Mouse (Mus musculus) forebrain, embryonic 13.5 days (tissue): ENCODE measurements around the gene Gm20379. TPM values are rescaled to one million over a fixed set of nuclear protein-coding genes. Genes with fewer than 3 reads are reported as not detected.

Experiments used
- ATAC-seq: fragments of 200-750 bp; cut with Nextera tagmentation; 2 replicates; pipeline ENCODE4 v1.8.0; 2017
- H3K27ac ChIP-seq: fragments of 300-500 bp; sonication (generic); 2 replicates; pipeline ENCODE4 v1.5.1; 2015; ENCODE audit warnings: inconsistent platforms, mild to moderate bottlenecking, moderate library complexity
- H3K27me3 ChIP-seq: fragments of 300-500 bp; sonication (generic); 2 replicates; pipeline ENCODE4 v1.6.1; 2015; ENCODE audit warnings: mild to moderate bottlenecking, inconsistent platforms
- H3K36me3 ChIP-seq: fragments of 300-500 bp; sonication (generic); 2 replicates; pipeline ENCODE4 v1.6.1; 2015; ENCODE audit warnings: mild to moderate bottlenecking, inconsistent platforms; ENCODE audit not compliant: poor library complexity, severe bottlenecking
- H3K4me1 ChIP-seq: fragments of 300-500 bp; sonication (generic); 2 replicates; pipeline ENCODE4 v1.6.1; 2015; ENCODE audit warnings: inconsistent platforms
- H3K4me2 ChIP-seq: fragments of 300-500 bp; sonication (generic); 2 replicates; pipeline ENCODE4 v1.6.1; 2015; ENCODE audit warnings: inconsistent platforms, mild to moderate bottlenecking, moderate library complexity
- H3K4me3 ChIP-seq: fragments of 300-500 bp; sonication (generic); 2 replicates; pipeline ENCODE4 v1.5.1; 2015; ENCODE audit warnings: mild to moderate bottlenecking, inconsistent platforms
- H3K9ac ChIP-seq: fragments of 300-500 bp; sonication (generic); 2 replicates; pipeline ENCODE4 v1.6.1; 2015; ENCODE audit warnings: mild to moderate bottlenecking, inconsistent platforms
- H3K9me3 ChIP-seq: fragments of 300-500 bp; sonication (generic); replicated peaks from 2 replicates; pipeline ENCODE4 v1.6.1; 2016; ENCODE audit warnings: inconsistent platforms
- WGBS: fragments of 180-500 bp; shearing (Covaris S2); methylation state at CpG from one replicate; pipeline ENCODE4 v1.1.7; 2015; 5-methylcytosine and 5-hydroxymethylcytosine counted together
- polyA plus RNA-seq: library from polyadenylated mRNA; unstranded; fragments of >200 nt; fragmentation: Nextera tagmentation; extraction: Ambion mirVana; gene quantifications from 2 replicates; pipeline ENCODE4 v1.2.1, GENCODE M21; 2015

Gene Gm20379
- polyA plus RNA-seq, 1 experiment from 2014 or later, result 1.7 TPM

GRCm38 (mm10) chr13:92301754-92302153 is 4.0 kb upstream of the Gm20379 start:
- peaks cover 5% of the 10 kb centered on the region; the same call in 1 of the 2 replicates for H3K4me1 ChIP-seq
- H3K27me3 ChIP-seq, result no peaks in the 10 kb centered on the region
- H3K9me3 ChIP-seq, result no peaks in the 10 kb centered on the region
- H3K4me2 ChIP-seq, result no peak overlapping the region
- no peak overlapping the region for H3K9ac ChIP-seq
- no peak for ATAC-seq
- no peak overlapping the region for H3K4me3 ChIP-seq
- WGBS, result 84% methylated on average over 4 of the region's 4 CpGs
- peaks cover 24% of the 10 kb centered on the region for H3K36me3 ChIP-seq
- H3K27ac ChIP-seq, result no peak overlapping the region

DNA sequence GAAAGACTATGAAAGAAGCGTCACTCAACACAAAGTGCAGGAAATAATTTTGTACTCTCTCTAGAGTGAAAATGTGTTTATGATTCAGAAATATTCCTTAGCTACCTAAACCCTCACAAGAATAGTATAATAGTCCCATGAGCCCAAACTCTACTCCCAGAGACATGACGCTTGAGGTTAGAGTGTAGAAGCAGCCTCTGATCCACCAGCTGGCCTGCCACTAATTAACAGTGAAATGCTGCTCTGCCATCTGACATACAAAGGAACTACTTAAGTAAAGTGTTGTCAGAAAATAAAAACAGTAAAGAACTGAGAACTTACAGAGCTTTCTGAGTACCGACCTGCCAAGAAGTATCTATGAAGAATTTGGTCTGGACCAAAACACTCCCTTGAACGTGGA is 3.3 kb upstream of the Gm20379 start:
- Histone ChIP-seq H3K4me1 (peaks cover 5% of the 10 kb centered on the region; the same call in 1 of the 2 replicates), H3K9me3 (no peaks in the 10 kb centered on the region), H3K27me3 (no peaks in the 10 kb centered on the region), H3K9ac (no peak overlapping the region), H3K27ac (no peak overlapping the region), H3K4me3 (no peak overlapping the region), H3K4me2 (no peak overlapping the region), H3K36me3 (peaks cover 24% of the 10 kb centered on the region)
- ATAC-seq, result 0 out of 2 replicates have a peak, but pooled peaks have one; percentile 50
- 74% methylated on average over 4 of the region's 4 CpGs for WGBS

DNA sequence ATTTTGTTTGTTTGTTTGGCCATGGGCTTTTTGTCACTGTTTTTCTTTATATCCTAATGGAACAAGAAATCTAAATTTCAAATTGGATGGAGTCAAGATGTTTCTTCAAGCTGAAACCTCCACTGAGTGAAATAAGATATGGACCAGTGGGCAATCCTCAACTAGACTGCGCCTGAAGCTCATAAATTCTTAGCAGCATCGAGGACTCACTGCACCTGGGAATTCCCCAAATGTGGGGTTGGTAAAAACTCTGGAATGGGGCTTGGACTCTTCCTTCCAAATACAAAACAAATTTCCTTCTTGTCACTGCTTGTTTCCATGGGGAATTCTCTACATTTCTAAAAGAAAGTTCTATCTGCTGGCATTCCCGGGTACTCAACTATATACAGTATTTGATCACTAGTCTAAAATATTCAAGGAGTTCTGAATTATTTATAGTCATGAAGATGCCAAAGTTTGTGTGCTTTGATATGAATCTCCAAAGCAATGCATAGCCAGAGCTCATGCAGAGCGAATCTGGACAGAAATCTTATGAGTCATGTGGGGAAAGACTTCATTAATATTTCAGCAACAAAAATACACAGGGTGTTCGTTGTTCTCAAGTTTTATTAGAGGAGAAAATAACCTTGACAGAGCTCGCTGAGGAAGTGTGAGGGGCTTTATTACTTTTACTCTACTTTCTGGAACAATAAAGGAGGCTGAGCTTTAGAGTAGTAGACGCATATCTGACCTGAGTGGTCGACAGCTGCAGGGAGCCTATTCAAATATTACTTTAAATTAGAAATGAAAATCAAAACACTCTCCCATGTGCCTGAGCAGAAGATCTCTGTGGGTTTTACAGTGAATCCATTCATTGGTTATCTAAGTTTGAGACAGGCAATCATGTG is 2.5 kb upstream of the Gm20379 start:
- no peaks in the 10 kb centered on the region for H3K27me3 ChIP-seq
- WGBS, result 89% methylated on average over 8 of the region's 8 CpGs
- no peaks in the 10 kb centered on the region for H3K9me3 ChIP-seq
- no peak overlapping the region for H3K4me2 ChIP-seq
- no peak overlapping the region for H3K9ac ChIP-seq
- H3K4me3 ChIP-seq, result no peak overlapping the region
- H3K36me3 ChIP-seq, result peaks cover 31% of the 10 kb centered on the region
- H3K4me1 ChIP-seq, result peaks cover 5% of the 10 kb centered on the region; the same call in 1 of the 2 replicates
- H3K27ac ChIP-seq, result no peak overlapping the region
- no peak for ATAC-seq

DNA sequence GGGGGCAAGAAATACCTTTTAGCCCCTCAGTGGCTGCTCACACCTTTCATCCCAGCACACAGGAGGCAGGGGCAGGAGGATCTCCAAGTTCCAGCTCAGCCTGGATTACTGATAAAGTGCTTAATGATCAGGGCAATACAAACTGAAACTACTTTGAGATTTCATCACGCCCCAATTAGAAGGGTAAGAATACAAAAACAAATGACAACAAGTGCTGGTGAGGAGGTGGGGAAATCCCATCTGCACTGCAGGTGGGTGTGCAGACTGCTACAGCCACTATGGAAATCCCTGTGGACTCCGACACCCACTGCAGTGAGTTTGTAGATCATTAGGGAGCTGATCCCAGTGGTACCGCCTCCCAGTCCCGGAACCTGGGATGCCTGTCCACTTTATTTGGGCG is 1.5 kb upstream of the Gm20379 start:
- Histone ChIP-seq H3K27ac (no peak overlapping the region), H3K36me3 (peaks cover 33% of the 10 kb centered on the region), H3K9me3 (no peaks in the 10 kb centered on the region), H3K4me3 (no peak overlapping the region), H3K4me2 (no peak overlapping the region), H3K9ac (no peak overlapping the region), H3K4me1 (peaks cover 5% of the 10 kb centered on the region; the same call in 1 of the 2 replicates), H3K27me3 (no peaks in the 10 kb centered on the region)
- ATAC-seq, result no peak
- 85% methylated on average over 5 of the region's 5 CpGs for WGBS

DNA sequence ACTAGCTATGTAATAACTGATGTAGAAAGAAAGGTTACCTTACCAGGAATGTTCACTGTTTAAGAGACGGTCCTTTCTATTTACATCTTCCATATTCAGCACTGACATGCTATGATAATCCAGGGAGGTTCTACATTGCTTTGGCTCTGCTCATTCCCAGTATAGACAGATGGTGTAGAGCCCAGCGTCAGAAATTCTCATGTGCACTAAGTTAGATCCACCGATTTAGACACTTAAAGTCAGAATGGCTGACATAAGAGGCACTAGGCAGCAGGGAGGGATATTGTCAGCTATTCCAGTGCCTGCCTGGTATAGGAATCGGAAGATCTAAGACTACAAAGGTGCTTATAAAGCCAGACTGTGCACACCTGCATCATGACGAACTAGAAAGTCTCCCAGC is 8.8 kb downstream of the Gm20379 start:
- Histone ChIP-seq H3K4me3 (no peak overlapping the region), H3K36me3 (peaks cover 32% of the 10 kb centered on the region), H3K4me2 (no peak overlapping the region), H3K9me3 (no peaks in the 10 kb centered on the region), H3K27ac (no peak overlapping the region), H3K27me3 (no peaks in the 10 kb centered on the region), H3K4me1 (no peaks in the 10 kb centered on the region), H3K9ac (no peak overlapping the region)
- ATAC-seq, result no peak
- 86% methylated on average over 5 of the region's 5 CpGs for WGBS

GRCm38 (mm10) chr13:92320770-92321169 is 15.0 kb downstream of the Gm20379 start:
- no peak for ATAC-seq
- H3K27me3 ChIP-seq, result no peaks in the 10 kb centered on the region
- no peak overlapping the region for H3K4me3 ChIP-seq
- no peaks in the 10 kb centered on the region for H3K9me3 ChIP-seq
- 92% methylated on average over 5 of the region's 5 CpGs for WGBS
- H3K27ac ChIP-seq, result no peak overlapping the region
- H3K9ac ChIP-seq, result no peak overlapping the region
- H3K4me1 ChIP-seq, result no peaks in the 10 kb centered on the region
- H3K36me3 ChIP-seq, result peaks cover 26% of the 10 kb centered on the region; the same call in 1 of the 2 replicates
- H3K4me2 ChIP-seq, result no peak overlapping the region

DNA sequence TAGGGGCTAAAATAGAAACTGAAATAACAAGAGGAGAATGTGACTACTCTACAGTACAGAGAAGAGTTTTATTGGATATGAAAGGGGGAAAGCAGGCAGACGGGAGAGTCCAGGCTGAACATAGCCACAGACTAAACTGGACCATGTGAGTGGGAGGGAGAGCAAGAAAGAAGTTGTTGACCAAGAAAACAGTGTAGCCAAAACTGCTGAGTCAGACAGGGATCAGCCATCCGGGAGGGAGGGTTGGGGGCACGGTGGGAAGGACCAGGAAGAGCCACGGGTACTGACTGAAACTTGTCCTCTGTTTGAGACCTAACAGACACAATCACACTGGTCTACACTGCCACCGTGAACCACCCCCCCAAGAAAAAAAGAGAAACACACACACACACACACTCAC is 20.2 kb downstream of the Gm20379 start:
- ATAC-seq, result no peak
- Histone ChIP-seq H3K27me3 (no peaks in the 10 kb centered on the region), H3K4me3 (no peak overlapping the region), H3K9ac (no peak overlapping the region), H3K27ac (no peak overlapping the region), H3K4me2 (no peak overlapping the region), H3K4me1 (no peaks in the 10 kb centered on the region), H3K36me3 (peaks cover 16% of the 10 kb centered on the region; the same call in 1 of the 2 replicates), H3K9me3 (no peaks in the 10 kb centered on the region)
- WGBS, result 85% methylated on average over 5 of the region's 5 CpGs

DNA sequence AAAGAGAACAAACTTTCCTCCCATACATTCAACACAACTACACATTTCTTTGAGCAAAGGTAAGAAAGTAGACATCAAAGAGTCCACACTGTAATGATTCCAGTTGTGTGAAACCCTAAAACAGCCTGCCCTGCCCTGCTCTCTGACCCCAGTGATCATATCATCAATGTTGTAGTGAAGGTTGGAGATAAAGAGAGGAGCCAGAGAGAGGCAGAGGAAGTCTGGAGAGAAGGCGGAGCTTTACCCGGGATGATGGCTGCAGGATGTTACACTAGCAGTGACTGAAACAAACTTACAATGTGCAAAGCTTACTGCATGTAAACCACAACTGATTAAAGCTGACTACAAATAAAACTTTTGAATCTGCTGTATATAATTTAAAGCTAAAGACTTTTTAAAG is 22.2 kb downstream of the Gm20379 start:
- no peak for ATAC-seq
- H3K4me1 ChIP-seq, result no peaks in the 10 kb centered on the region
- no peak overlapping the region for H3K4me3 ChIP-seq
- H3K27ac ChIP-seq, result no peak overlapping the region
- H3K27me3 ChIP-seq, result no peaks in the 10 kb centered on the region
- no peak overlapping the region for H3K4me2 ChIP-seq
- H3K36me3 ChIP-seq, result peaks cover 19% of the 10 kb centered on the region; the same call in 1 of the 2 replicates
- WGBS, result 92% methylated on average over 2 of the region's 2 CpGs
- no peak overlapping the region for H3K9ac ChIP-seq
- H3K9me3 ChIP-seq, result no peaks in the 10 kb centered on the region

DNA sequence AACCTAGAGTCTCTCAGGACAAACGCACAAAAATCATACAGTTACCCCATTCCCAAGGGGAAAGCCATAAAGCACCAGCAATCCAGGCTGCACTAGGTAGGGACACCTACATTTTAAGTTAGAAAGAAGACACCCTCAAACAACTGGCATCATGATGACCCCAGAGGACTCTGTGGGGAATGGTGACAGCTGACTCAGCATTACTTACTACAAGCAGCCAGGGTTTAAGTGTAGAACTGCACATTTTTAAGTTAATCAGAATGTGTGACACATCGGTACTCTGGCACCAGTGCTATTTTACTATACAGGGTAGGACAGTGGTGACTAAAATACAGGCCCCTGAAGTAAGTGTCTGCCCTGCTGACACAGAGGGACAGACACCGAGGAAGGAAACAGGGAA is 24.8 kb downstream of the Gm20379 start:
- peaks cover 16% of the 10 kb centered on the region; the same call in 1 of the 2 replicates for H3K36me3 ChIP-seq
- no peak overlapping the region for H3K4me3 ChIP-seq
- H3K4me2 ChIP-seq, result no peak overlapping the region
- no peak overlapping the region for H3K27ac ChIP-seq
- no peaks in the 10 kb centered on the region for H3K9me3 ChIP-seq
- H3K9ac ChIP-seq, result no peak overlapping the region
- ATAC-seq, result no peak
- H3K4me1 ChIP-seq, result no peaks in the 10 kb centered on the region
- H3K27me3 ChIP-seq, result no peaks in the 10 kb centered on the region
- WGBS, result 91% methylated on average over 3 of the region's 3 CpGs

DNA sequence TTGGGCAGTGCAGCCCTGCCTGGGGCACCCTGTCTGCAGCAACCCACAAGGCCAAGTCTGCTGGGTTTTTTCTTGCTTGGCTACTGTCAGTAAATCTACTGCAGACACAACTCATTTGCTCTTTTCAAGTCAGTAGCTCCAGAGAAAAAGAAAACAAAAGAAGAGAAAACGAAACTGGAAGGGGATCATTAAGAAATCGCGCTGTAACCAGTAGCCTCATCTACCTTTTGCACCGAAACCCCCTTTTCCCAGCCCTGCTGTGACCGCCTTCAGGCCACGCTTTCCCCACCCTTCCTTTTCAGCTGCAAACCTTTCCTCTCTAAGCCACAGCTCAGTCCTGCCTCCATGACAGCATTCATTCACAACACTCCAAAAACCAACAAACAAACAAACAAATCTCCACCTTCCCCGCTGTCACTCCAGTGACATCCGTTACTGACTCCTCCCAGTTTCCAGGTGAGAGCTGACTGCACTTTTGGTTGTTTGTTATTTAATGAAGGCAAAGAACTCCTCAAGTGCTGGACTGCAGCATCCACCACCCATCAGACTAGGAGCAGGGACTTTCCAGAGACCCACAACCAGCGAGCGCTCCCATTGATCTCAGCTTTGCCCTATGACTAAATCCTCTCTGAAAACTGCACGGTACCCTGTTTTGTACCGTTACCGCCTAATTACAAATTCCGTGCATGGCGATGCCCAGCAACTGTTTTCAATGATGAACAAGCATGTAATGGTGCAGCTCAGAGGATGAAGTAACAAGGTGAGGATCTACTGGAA is 26.5 kb downstream of the Gm20379 start:
- peaks cover 23% of the 10 kb centered on the region; the same call in 1 of the 2 replicates for H3K36me3 ChIP-seq
- no peak for ATAC-seq
- WGBS, result 83% methylated on average over 15 of the region's 15 CpGs
- no peak overlapping the region for H3K4me3 ChIP-seq
- H3K4me2 ChIP-seq, result no peak overlapping the region
- no peak overlapping the region for H3K27ac ChIP-seq
- no peaks in the 10 kb centered on the region for H3K4me1 ChIP-seq
- no peak overlapping the region for H3K9ac ChIP-seq
- H3K9me3 ChIP-seq, result no peaks in the 10 kb centered on the region
- no peaks in the 10 kb centered on the region for H3K27me3 ChIP-seq

DNA sequence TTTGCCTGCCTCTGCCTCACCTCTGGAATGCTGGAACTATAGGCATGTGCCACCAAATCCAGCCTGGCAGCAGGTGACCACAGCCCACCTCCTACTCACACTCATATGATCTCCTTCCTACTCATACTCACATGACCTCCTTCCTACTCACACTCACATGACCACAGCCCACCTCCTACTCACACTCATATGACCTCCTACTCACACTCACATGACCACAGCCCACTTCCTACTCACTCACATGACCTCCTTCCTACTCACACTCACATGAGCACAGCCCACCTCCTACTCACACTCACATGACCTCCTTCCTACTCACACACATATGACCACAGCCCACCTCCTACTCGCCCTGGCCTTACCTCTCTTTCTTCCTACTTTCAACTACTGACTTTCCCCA is 31.1 kb downstream of the Gm20379 start:
- H3K4me2 ChIP-seq, result no peak overlapping the region
- H3K9me3 ChIP-seq, result no peaks in the 10 kb centered on the region
- no peak overlapping the region for H3K4me3 ChIP-seq
- 94% methylated on average over 1 of the region's 1 CpGs for WGBS
- H3K4me1 ChIP-seq, result no peaks in the 10 kb centered on the region
- H3K9ac ChIP-seq, result no peak overlapping the region
- H3K36me3 ChIP-seq, result peaks cover 25% of the 10 kb centered on the region
- H3K27me3 ChIP-seq, result no peaks in the 10 kb centered on the region
- no peak overlapping the region for H3K27ac ChIP-seq
- ATAC-seq, result no peak

DNA sequence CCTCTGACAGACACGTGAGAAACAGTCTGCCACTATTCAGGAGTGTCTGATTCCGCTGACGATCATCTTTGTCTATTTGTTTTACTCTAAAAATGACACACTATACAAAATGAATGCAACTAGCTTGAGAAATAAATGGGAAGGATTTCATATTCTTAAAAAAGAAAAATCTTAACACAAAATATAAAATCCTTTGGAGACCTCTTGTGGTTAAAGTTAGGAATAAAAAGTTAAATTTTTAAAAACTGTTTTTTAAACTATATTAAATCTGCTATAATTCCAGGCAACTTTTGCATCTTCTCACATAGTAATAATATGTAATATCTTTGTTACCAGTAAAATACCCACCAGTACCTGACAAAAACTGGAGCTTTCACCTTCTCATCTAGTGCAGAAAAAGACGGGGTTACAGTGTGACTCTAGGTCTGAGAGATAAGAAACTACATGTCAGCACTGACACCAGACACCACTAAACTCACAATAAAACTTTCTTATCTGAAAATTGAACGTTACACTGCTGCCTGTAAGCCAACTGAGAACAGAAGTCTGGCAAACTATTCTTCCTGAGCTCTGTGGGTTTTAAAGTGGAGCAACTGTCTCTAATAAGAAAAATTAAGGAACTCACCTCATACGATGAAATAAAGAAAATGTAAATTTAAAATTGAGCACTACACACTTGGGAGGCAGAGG is 32.1 kb downstream of the Gm20379 start:
- H3K9me3 ChIP-seq, result no peaks in the 10 kb centered on the region
- WGBS, result 87% methylated on average over 6 of the region's 6 CpGs
- no peaks in the 10 kb centered on the region for H3K4me1 ChIP-seq
- no peaks in the 10 kb centered on the region for H3K27me3 ChIP-seq
- no peak overlapping the region for H3K9ac ChIP-seq
- no peak overlapping the region for H3K4me3 ChIP-seq
- H3K27ac ChIP-seq, result no peak overlapping the region
- H3K36me3 ChIP-seq, result peaks cover 35% of the 10 kb centered on the region
- H3K4me2 ChIP-seq, result no peak overlapping the region
- ATAC-seq, result no peak
